Mouse (Mus musculus) spleen, adult 2 months (tissue): ENCODE results near the gene Susd6.

Experiments used
- CTCF ChIP-seq: fragments of 200-500 bp; IDR thresholded peaks from 2 replicates; pipeline ENCODE4 v1.5.1; 2011; ENCODE audit warnings: mild to moderate bottlenecking, inconsistent platforms; ENCODE audit not compliant: insufficient read depth, insufficient read length, insufficient replicate concordance; ENCODE audit errors: extremely low read depth
- POLR2A ChIP-seq: fragments of 200-500 bp; IDR thresholded peaks from 2 replicates; pipeline ENCODE4 v1.6.1; 2011; ENCODE audit warnings: low read depth, low read length, inconsistent platforms

- TF ChIP-seq POLR2A (no peak), CTCF (no peak)
Observed at GRCm38 (mm10) chr12:80826423-80826822, 36.1 kb downstream of the Susd6 start.
